Mouse (Mus musculus) small intestine, adult 2 months (tissue): ENCODE data around the gene Atp5s. TPM values are rescaled to one million over a fixed set of nuclear protein-coding genes. Genes with fewer than 3 reads are reported as not detected.

Experiments
- H3K27ac ChIP-seq: fragments of 200-500 bp; 2 replicates; pipeline ENCODE4 v1.5.1; 2012; ENCODE audit warnings: low read depth, low read length, control low read depth, inconsistent platforms; ENCODE audit not compliant: insufficient read depth
- H3K27me3 ChIP-seq: fragments of 200-500 bp; 2 replicates; pipeline ENCODE4 v1.6.1; 2012; ENCODE audit warnings: mild to moderate bottlenecking, moderate library complexity, low read length, inconsistent platforms; ENCODE audit not compliant: control insufficient read depth, insufficient read depth
- H3K36me3 ChIP-seq: fragments of 200-500 bp; 2 replicates; pipeline ENCODE4 v1.6.1; 2012; ENCODE audit warnings: mild to moderate bottlenecking, low read length, control low read depth, inconsistent platforms; ENCODE audit not compliant: control insufficient read depth, insufficient read depth
- H3K4me1 ChIP-seq: fragments of 200-500 bp; 2 replicates; pipeline ENCODE4 v1.6.1; 2012; ENCODE audit warnings: low read length, inconsistent platforms, mixed read lengths; ENCODE audit not compliant: control insufficient read depth, insufficient read depth, insufficient read length
- H3K4me3 ChIP-seq: fragments of 200-500 bp; 2 replicates; pipeline ENCODE4 v1.5.1; 2012; ENCODE audit warnings: low read depth, mild to moderate bottlenecking, control low read depth, inconsistent platforms, low read length, moderate library complexity
- CTCF ChIP-seq: fragments of 200-500 bp; IDR thresholded peaks from 2 replicates; pipeline ENCODE4 v1.5.1; 2012; ENCODE audit warnings: low read depth, mild to moderate bottlenecking, control low read depth, inconsistent platforms, low read length, moderate library complexity, mixed read lengths; ENCODE audit not compliant: insufficient replicate concordance, insufficient read length; ENCODE audit errors: extremely low read depth
- POLR2A ChIP-seq: fragments of 200-500 bp; IDR thresholded peaks from 2 replicates; pipeline ENCODE4 v1.6.1; 2012; ENCODE audit warnings: low read depth, mild to moderate bottlenecking, control low read depth, inconsistent platforms, low read length, moderate library complexity
- WGBS: fragments of 180-500 bp; shearing (Covaris S2); methylation state at CpG from one replicate; pipeline ENCODE4 v1.1.7; 2018; 5-methylcytosine and 5-hydroxymethylcytosine counted together
- polyA plus RNA-seq: library from polyadenylated mRNA; depleted of rRNA; stranded (reverse); fragments of >200 nt; gene quantifications from 2 replicates; pipeline ENCODE4 v1.2.3, GENCODE M21; 2012

Atp5s gene
- polyA plus RNA-seq, 1 experiment = 7.9 TPM

- Histone ChIP-seq H3K4me1 (no peaks in the 10 kb centered on the region; the same call in 1 of the 2 replicates), H3K4me3 (no peak overlapping the region), H3K27ac (peak overlapping the region; percentile 28; the same call in 1 of the 2 replicates), H3K27me3 (no peaks in the 10 kb centered on the region), H3K36me3 (peaks cover 11% of the 10 kb centered on the region)
- TF ChIP-seq CTCF (no peak), POLR2A (no peak)
Measured at GRCm38 (mm10) chr12:69713628-69714027, 11.1 kb upstream of the Atp5s start.

GRCm38 (mm10) chr12:69722857-69723256, 1.9 kb upstream of the Atp5s start:
- no peak for TF ChIP-seq CTCF
- TF ChIP-seq POLR2A = no peak
- WGBS = 89% methylated on average over 3 of the region's 3 CpGs
- H3K4me1 ChIP-seq = peaks cover 10% of the 10 kb centered on the region; the same call in 1 of the 2 replicates
- no peaks in the 10 kb centered on the region for H3K27me3 ChIP-seq
- 0 out of 2 replicates have a peak overlapping the region, but pooled peaks have one; percentile 4 for H3K27ac ChIP-seq
- no peak overlapping the region for H3K4me3 ChIP-seq
- peaks cover 11% of the 10 kb centered on the region for H3K36me3 ChIP-seq

GRCm38 (mm10) chr12:69723376-69723775, 1.4 kb upstream of the Atp5s start:
- WGBS = 58% methylated on average over 2 of the region's 2 CpGs
- Histone ChIP-seq H3K27me3 (no peaks in the 10 kb centered on the region), H3K27ac (no peak overlapping the region), H3K36me3 (peaks cover 9% of the 10 kb centered on the region; the same call in 1 of the 2 replicates), H3K4me1 (peaks cover 10% of the 10 kb centered on the region; the same call in 1 of the 2 replicates), H3K4me3 (peak overlapping the region; percentile 89)
- TF ChIP-seq POLR2A = no peak
- TF ChIP-seq CTCF = no peak

- WGBS = 2% methylated on average over 24 of the region's 24 CpGs
- Histone ChIP-seq H3K36me3 (peaks cover 9% of the 10 kb centered on the region; the same call in 1 of the 2 replicates), H3K27me3 (no peaks in the 10 kb centered on the region), H3K4me1 (peaks cover 10% of the 10 kb centered on the region; the same call in 1 of the 2 replicates), H3K27ac (peak overlapping the region; percentile 30), H3K4me3 (peak overlapping the region; percentile 89)
- no peak for TF ChIP-seq CTCF
- TF ChIP-seq POLR2A = no peak
Measured at GRCm38 (mm10) chr12:69724018-69724710, 586 bp upstream of the Atp5s start.

GRCm38 (mm10) chr12:69729246-69729645, 4.5 kb downstream of the Atp5s start:
- H3K4me1 ChIP-seq = no peaks in the 10 kb centered on the region
- no peak overlapping the region for H3K27ac ChIP-seq
- TF ChIP-seq POLR2A (no peak), CTCF (no peak)
- H3K27me3 ChIP-seq = no peaks in the 10 kb centered on the region
- WGBS = 100% methylated on average over 1 of the region's 1 CpGs
- H3K36me3 ChIP-seq = peaks cover 2% of the 10 kb centered on the region; the same call in 1 of the 2 replicates
- no peak overlapping the region for H3K4me3 ChIP-seq

- Histone ChIP-seq H3K4me3 (no peak overlapping the region), H3K4me1 (no peaks in the 10 kb centered on the region), H3K27me3 (no peaks in the 10 kb centered on the region), H3K36me3 (peaks cover 2% of the 10 kb centered on the region; the same call in 1 of the 2 replicates), H3K27ac (no peak overlapping the region)
- 98% methylated on average over 1 of the region's 1 CpGs for WGBS
- TF ChIP-seq POLR2A (no peak), CTCF (no peak)
Measured at GRCm38 (mm10) chr12:69730306-69730705, 5.6 kb downstream of the Atp5s start.

GRCm38 (mm10) chr12:69732221-69732620, 7.5 kb downstream of the Atp5s start:
- peaks cover 2% of the 10 kb centered on the region; the same call in 1 of the 2 replicates for H3K36me3 ChIP-seq
- WGBS = 53% methylated on average over 5 of the region's 5 CpGs
- H3K27me3 ChIP-seq = no peaks in the 10 kb centered on the region
- H3K4me1 ChIP-seq = no peaks in the 10 kb centered on the region
- no peak overlapping the region for H3K4me3 ChIP-seq
- no peak overlapping the region for H3K27ac ChIP-seq
- TF ChIP-seq POLR2A (no peak), CTCF (no peak)
